Mouse (Mus musculus): ENCODE results near the gene Insrr. TPM values are rescaled to one million over a fixed set of nuclear protein-coding genes. Genes with fewer than 3 reads are reported as not detected.
A peak's percentile ranks its signal among the peaks of the same experiment; 100 is the strongest.
"Not testable (repeated sequence)": the region's sequence is repeated elsewhere in the genome, so short reads cannot be mapped to it uniquely, and the experiment has no call there.

Insrr gene
- polyA plus RNA-seq, 1 experiment from 2014 or later, result 0.43 TPM

DNA sequence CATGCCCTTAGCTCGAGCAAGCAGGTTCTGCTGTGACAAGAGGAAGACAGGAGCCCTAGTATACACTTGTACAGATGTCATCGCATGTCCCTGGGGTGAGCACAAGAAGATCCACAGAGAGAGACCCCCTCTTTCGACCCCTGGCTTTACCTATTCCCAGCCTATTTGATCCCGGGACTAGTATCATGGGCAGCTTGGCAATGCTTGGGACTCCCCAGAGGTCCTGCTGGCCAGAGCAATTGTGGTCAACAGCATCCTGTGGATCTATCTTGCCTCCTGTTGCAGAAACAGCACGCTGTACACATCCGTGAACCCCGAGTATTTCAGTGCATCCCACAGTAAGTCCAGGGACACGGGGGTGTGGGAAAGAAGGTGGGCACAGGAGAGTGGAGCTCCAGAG lies 14.5 kb downstream of the Insrr start:
- Histone ChIP-seq H3K4me1 (ENCODE audit: control insufficient read depth, insufficient read depth, low read length) (no peaks in the 10 kb centered on the region), H3K4me2 (ENCODE audit: low read length) (no peak overlapping the region), H3K27ac (ENCODE audit: low read length) (no peak overlapping the region), H3K9me3 (replicated peaks; ENCODE audit: control insufficient read depth, low read length, poor library complexity, severe bottlenecking) (no peaks in the 10 kb centered on the region), H3K36me3 (ENCODE audit: control insufficient read depth, insufficient read depth, low read length) (no peaks in the 10 kb centered on the region), H3K4me3 (ENCODE audit: low read depth, low read length) (no peak overlapping the region), H3K9ac (ENCODE audit: low read depth, low read length) (no peak overlapping the region), H3K27me3 (ENCODE audit: control insufficient read depth, insufficient read depth, low read depth, low read length) (peaks cover 37% of the 10 kb centered on the region)
- ATAC-seq, result no peak
- WGBS, result 87% methylated on average over 8 of the region's 8 CpGs

DNA sequence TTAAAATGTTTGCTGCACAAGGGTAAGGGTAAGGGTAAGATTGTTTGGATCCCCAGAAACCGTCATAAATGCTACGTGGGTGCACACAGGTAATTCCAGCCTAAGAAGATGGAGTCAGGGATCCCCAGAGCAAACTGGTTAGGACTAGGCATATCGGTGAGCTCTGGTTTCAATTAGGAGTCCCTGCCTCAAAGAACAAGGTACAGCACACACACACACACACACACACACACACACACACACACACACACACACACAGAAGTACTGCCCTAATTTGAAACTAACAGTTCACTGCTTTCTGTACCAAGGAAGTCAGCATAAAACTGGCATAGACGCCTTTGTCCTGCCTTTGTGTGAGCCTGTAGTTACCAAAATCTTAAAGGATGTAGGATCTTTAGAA lies 15.7 kb downstream of the Insrr start:
- no peaks in the 10 kb centered on the region for H3K36me3 ChIP-seq (ENCODE audit: control insufficient read depth, insufficient read depth, low read length)
- ATAC-seq, result no peak
- H3K27me3 ChIP-seq (ENCODE audit: control insufficient read depth, insufficient read depth, low read depth, low read length), result peaks cover 37% of the 10 kb centered on the region
- no peak overlapping the region for H3K9ac ChIP-seq (ENCODE audit: low read depth, low read length)
- H3K27ac ChIP-seq (ENCODE audit: low read length), result no peak overlapping the region
- H3K4me1 ChIP-seq (ENCODE audit: control insufficient read depth, insufficient read depth, low read length), result peaks cover 3% of the 10 kb centered on the region; the same call in 1 of the 2 replicates
- 82% methylated on average over 4 of the region's 4 CpGs for WGBS
- H3K9me3 ChIP-seq (replicated peaks; ENCODE audit: control insufficient read depth, low read length, poor library complexity, severe bottlenecking), result no peaks in the 10 kb centered on the region
- H3K4me2 ChIP-seq (ENCODE audit: low read length), result no peak overlapping the region
- no peak overlapping the region for H3K4me3 ChIP-seq (ENCODE audit: low read depth, low read length)

DNA sequence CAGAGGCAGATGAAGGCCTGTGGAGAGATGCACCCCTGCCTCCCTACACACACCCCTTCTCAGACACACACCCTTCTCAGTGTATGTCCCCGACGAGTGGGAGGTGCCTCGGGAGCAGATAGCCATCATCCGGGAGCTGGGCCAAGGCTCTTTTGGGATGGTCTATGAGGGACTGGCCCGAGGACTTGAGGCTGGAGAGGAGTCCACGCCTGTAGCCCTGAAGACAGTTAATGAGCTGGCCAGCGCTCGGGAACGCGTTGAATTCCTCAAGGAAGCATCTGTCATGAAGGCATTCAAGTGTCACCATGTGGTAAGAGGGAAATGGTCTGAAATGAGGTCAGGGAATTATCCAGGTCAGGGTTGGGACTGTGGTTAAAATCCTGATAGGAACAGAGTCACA lies 16.1 kb downstream of the Insrr start:
- H3K36me3 ChIP-seq (ENCODE audit: control insufficient read depth, insufficient read depth, low read length), result no peaks in the 10 kb centered on the region
- H3K4me2 ChIP-seq (ENCODE audit: low read length), result no peak overlapping the region
- no peak for ATAC-seq
- H3K4me1 ChIP-seq (ENCODE audit: control insufficient read depth, insufficient read depth, low read length), result peaks cover 3% of the 10 kb centered on the region; the same call in 1 of the 2 replicates
- H3K4me3 ChIP-seq (ENCODE audit: low read depth, low read length), result no peak overlapping the region
- WGBS, result 77% methylated on average over 10 of the region's 10 CpGs
- H3K27ac ChIP-seq (ENCODE audit: low read length), result no peak overlapping the region
- peaks cover 33% of the 10 kb centered on the region for H3K27me3 ChIP-seq (ENCODE audit: control insufficient read depth, insufficient read depth, low read depth, low read length)
- H3K9ac ChIP-seq (ENCODE audit: low read depth, low read length), result no peak overlapping the region
- H3K9me3 ChIP-seq (replicated peaks; ENCODE audit: control insufficient read depth, low read length, poor library complexity, severe bottlenecking), result no peaks in the 10 kb centered on the region

DNA sequence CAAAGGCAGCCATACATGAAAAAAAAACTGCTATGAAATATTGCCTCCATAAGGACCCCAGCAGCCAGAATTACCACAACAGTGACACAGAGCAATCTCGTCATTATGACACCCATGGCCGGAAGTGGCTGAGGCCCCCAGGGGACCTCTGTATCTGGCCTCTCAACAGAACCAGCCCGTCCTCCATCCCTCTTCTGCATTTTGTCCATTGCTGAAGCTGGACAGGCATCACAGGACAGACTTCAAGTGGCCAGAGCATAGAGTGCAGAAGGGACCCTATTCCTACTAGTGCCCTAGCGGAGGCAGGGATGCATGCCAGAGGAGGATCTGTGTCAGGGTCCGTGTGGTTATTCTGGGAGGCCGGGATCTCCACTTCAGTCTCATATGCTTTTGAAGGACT lies 19.4 kb downstream of the Insrr start:
- Histone ChIP-seq H3K9me3 (replicated peaks; ENCODE audit: control insufficient read depth, low read length, poor library complexity, severe bottlenecking) (no peaks in the 10 kb centered on the region), H3K4me2 (ENCODE audit: low read length) (no peak overlapping the region; the same call in 1 of the 2 replicates), H3K9ac (ENCODE audit: low read depth, low read length) (no peak overlapping the region), H3K36me3 (ENCODE audit: control insufficient read depth, insufficient read depth, low read length) (no peaks in the 10 kb centered on the region), H3K27me3 (ENCODE audit: control insufficient read depth, insufficient read depth, low read depth, low read length) (peaks cover 4% of the 10 kb centered on the region), H3K4me1 (ENCODE audit: control insufficient read depth, insufficient read depth, low read length) (peaks cover 3% of the 10 kb centered on the region; the same call in 1 of the 2 replicates), H3K4me3 (ENCODE audit: low read depth, low read length) (no peak overlapping the region), H3K27ac (ENCODE audit: low read length) (no peak overlapping the region)
- WGBS, result 60% methylated on average over 6 of the region's 6 CpGs
- no peak for ATAC-seq

DNA sequence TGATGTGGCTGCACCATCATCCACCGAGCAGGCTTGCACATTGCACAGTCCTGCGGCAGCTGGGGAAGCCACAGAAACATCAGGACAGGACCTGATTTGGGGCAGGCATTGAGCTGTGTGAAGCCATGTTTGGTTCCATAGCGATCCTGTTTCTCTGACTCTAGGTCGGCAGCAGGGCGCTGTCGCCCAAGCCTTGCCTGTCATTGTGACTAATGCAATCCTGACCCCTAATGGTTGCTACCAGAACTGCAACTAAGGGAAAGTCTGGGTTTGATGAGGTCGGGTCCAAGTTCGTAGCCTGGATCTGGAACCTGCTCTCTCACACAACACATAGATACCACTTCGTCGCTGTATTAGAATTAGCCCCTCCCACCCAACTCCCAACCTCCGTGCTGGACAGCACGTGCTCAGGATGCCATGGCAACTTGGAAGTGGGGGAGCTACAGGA lies 19.9 kb downstream of the Insrr start:
- Histone ChIP-seq H3K9ac (ENCODE audit: low read depth, low read length) (peak overlapping the region; percentile 21; the same call in 1 of the 2 replicates), H3K27ac (ENCODE audit: low read length) (no peak overlapping the region), H3K36me3 (ENCODE audit: control insufficient read depth, insufficient read depth, low read length) (no peaks in the 10 kb centered on the region), H3K9me3 (replicated peaks; ENCODE audit: control insufficient read depth, low read length, poor library complexity, severe bottlenecking) (no peaks in the 10 kb centered on the region), H3K4me2 (ENCODE audit: low read length) (peak overlapping the region; percentile 28), H3K4me1 (ENCODE audit: control insufficient read depth, insufficient read depth, low read length) (peaks cover 3% of the 10 kb centered on the region; the same call in 1 of the 2 replicates), H3K4me3 (ENCODE audit: low read depth, low read length) (no peak overlapping the region), H3K27me3 (ENCODE audit: control insufficient read depth, insufficient read depth, low read depth, low read length) (no peaks in the 10 kb centered on the region; the same call in 1 of the 2 replicates)
- WGBS, result 6% methylated on average over 12 of the region's 12 CpGs
- ATAC-seq, result peak; percentile 63

DNA sequence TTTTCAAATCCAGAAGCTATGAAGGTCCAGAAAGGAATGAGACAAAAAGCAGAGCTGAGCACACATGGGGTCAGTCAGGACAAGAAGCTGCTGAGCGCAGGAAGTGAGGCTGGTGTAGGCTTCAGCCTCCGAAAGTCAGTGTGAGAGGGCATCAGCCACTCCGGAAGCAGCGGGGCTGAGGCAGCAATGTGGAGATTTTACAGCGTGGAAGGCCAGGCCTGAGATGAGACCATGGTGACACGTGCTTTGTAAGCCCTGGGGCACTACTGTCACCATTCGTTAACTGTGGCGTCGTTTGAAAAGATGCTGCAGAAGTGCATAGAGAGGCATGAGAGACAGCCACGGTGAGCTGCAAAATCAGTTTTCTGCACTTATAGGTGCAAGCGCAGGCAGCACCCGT lies 21.5 kb downstream of the Insrr start:
- Histone ChIP-seq H3K27ac (ENCODE audit: low read length) (no peak overlapping the region), H3K4me3 (ENCODE audit: low read depth, low read length) (no peak overlapping the region), H3K4me1 (ENCODE audit: control insufficient read depth, insufficient read depth, low read length) (peaks cover 3% of the 10 kb centered on the region; the same call in 1 of the 2 replicates), H3K27me3 (ENCODE audit: control insufficient read depth, insufficient read depth, low read depth, low read length) (no peaks in the 10 kb centered on the region; the same call in 1 of the 2 replicates), H3K9ac (ENCODE audit: low read depth, low read length) (no peak overlapping the region), H3K36me3 (ENCODE audit: control insufficient read depth, insufficient read depth, low read length) (no peaks in the 10 kb centered on the region), H3K4me2 (ENCODE audit: low read length) (no peak overlapping the region), H3K9me3 (replicated peaks; ENCODE audit: control insufficient read depth, low read length, poor library complexity, severe bottlenecking) (no peaks in the 10 kb centered on the region)
- WGBS, result 54% methylated on average over 12 of the region's 12 CpGs
- 0 out of 2 replicates have a peak, but pooled peaks have one; percentile 38 for ATAC-seq

DNA sequence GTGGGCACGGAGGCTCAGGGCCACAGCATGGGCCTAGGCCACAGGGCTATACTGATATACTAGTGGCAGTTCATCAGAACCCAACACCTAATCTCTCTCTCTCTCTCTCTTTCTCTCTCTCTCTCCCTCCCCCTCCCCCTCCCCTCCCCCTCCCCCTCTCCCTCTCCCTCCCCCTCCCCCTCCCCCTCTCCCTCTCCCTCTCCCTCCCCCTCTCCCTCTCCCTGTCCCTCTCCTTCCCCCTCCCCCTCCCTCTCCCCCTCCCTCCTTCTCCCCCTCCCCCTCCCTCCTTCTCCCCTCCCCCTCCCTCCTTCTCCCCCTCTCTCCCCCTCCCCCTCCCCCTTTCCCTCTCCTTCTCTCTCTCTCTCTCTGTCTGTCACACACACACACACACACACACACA lies 27.5 kb downstream of the Insrr start, which contains the start of gene Pear1:
Gene Pear1, minus strand, starts transcription at position 101 of the 400 bp plus-strand sequence.
- ATAC-seq, result not testable (repeated sequence)
- WGBS, result 81% methylated on average over 1 of the region's 1 CpGs

DNA sequence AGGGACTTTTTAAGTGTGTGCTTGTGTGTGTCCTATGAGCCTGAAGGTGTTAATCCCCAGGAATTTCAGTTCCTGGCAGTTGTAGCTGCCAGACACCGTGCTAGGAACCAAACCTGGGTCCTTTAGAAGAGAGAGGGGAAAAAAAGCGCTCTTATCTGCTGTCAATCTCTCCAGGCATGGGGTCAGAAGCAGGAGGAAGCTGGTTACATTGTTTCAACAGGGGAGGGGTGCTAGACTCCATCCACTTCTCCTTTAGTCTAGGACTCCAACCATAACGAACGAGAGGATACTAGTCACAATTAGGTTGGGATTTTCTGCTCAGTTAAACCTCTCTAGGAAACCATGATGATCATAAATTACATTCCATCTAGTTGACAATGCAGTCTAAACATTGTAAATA lies 31.7 kb downstream of the Insrr start:
- WGBS, result 65% methylated on average over 4 of the region's 4 CpGs

More for the DNA sequence above, 27.5 kb downstream of the Insrr start, which contains the start of gene Pear1:
- H3K36me3 ChIP-seq (ENCODE audit: control insufficient read depth, insufficient read depth, low read length); H3K9ac ChIP-seq (ENCODE audit: low read depth, low read length); H3K4me2 ChIP-seq (ENCODE audit: low read length); H3K4me3 ChIP-seq (ENCODE audit: low read depth, low read length); H3K27me3 ChIP-seq (ENCODE audit: control insufficient read depth, insufficient read depth, low read depth, low read length); H3K27ac ChIP-seq (ENCODE audit: low read length); H3K9me3 ChIP-seq (replicated peaks; ENCODE audit: control insufficient read depth, low read length, poor library complexity, severe bottlenecking); H3K4me1 ChIP-seq (ENCODE audit: control insufficient read depth, insufficient read depth, low read length): not testable (repeated sequence)

DNA sequence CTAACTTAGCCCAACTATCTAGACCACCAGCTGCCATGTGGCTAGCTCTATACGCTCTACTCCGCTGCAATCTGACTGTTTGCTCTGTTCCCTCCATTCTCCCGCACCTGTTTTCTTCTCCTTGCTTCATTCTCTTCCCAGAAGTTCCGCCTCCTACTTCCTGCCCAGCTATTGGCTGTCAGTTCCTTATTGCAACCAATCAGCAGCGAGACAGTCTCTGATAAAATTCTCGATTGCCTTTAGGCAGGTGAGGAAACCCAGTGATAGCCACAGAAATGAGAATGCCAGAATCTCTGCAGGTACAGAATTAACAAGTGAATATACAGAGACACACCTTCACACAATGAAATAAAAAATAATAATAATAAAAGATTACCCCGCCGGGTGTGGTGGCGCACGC lies 32.3 kb downstream of the Insrr start:
- no peak for ATAC-seq
- no peak overlapping the region for H3K4me3 ChIP-seq (ENCODE audit: low read depth, low read length)
- H3K9me3 ChIP-seq (replicated peaks; ENCODE audit: control insufficient read depth, low read length, poor library complexity, severe bottlenecking), result no peaks in the 10 kb centered on the region
- H3K36me3 ChIP-seq (ENCODE audit: control insufficient read depth, insufficient read depth, low read length), result no peaks in the 10 kb centered on the region
- H3K27me3 ChIP-seq (ENCODE audit: control insufficient read depth, insufficient read depth, low read depth, low read length), result no peaks in the 10 kb centered on the region
- no peak overlapping the region for H3K9ac ChIP-seq (ENCODE audit: low read depth, low read length)
- H3K4me2 ChIP-seq (ENCODE audit: low read length), result no peak overlapping the region
- WGBS, result 58% methylated on average over 10 of the region's 10 CpGs
- H3K4me1 ChIP-seq (ENCODE audit: control insufficient read depth, insufficient read depth, low read length), result no peaks in the 10 kb centered on the region
- no peak overlapping the region for H3K27ac ChIP-seq (ENCODE audit: low read length)

More for the DNA sequence above, 31.7 kb downstream of the Insrr start:
- no peak for ATAC-seq
- H3K4me2 ChIP-seq (ENCODE audit: low read length), result no peak overlapping the region
- H3K9me3 ChIP-seq (replicated peaks; ENCODE audit: control insufficient read depth, low read length, poor library complexity, severe bottlenecking), result no peaks in the 10 kb centered on the region
- no peak overlapping the region for H3K4me3 ChIP-seq (ENCODE audit: low read depth, low read length)
- H3K36me3 ChIP-seq (ENCODE audit: control insufficient read depth, insufficient read depth, low read length), result no peaks in the 10 kb centered on the region
- no peaks in the 10 kb centered on the region for H3K27me3 ChIP-seq (ENCODE audit: control insufficient read depth, insufficient read depth, low read depth, low read length)
- H3K9ac ChIP-seq (ENCODE audit: low read depth, low read length), result no peak overlapping the region
- H3K4me1 ChIP-seq (ENCODE audit: control insufficient read depth, insufficient read depth, low read length), result no peaks in the 10 kb centered on the region
- H3K27ac ChIP-seq (ENCODE audit: low read length), result no peak overlapping the region

Data from midbrain, embryonic 16.5 days (tissue).